Mouse (Mus musculus): ENCODE measurements around the gene Ezr. TPM values are rescaled to one million over a fixed set of nuclear protein-coding genes. Genes with fewer than 3 reads are reported as not detected.

The Ezr gene
- under 1 TPM; 0.08 to 0.17 TPM for polyA plus RNA-seq (2012; fragmentation: generic; extraction: Trizol)

GRCm38 (mm10) chr17:6782611-6783005, at the start of gene Ezr:
Gene Ezr (minus strand): TSS chr17:6782784.

Other genes with a start within 250 kb of the Ezr start
- gene Dynlt1c, start 181.1 kb downstream of the Ezr start, polyA plus RNA-seq (2012; fragmentation: generic; extraction: Trizol) = 10 to 100 TPM in 1 of 2 experiments, 1 to 10 TPM in 1; 1.9 to 22.2 TPM
- gene Dynlt1f, start 126.9 kb downstream of the Ezr start, polyA plus RNA-seq (2012; fragmentation: generic; extraction: Trizol) = 100 to 1,000 TPM; 153 to 244 TPM
- gene Sytl3, start 123.7 kb downstream of the Ezr start, polyA plus RNA-seq (2012; fragmentation: generic; extraction: Trizol) = under 1 TPM; 0.04 to 0.05 TPM
- 1 to 10 TPM in 1 of 2 experiments, under 1 TPM in 1; 0.41 to 1.5 TPM for gene Rsph3b, start 165.9 kb upstream of the Ezr start, polyA plus RNA-seq (2012; fragmentation: generic; extraction: Trizol)
- gene Tagap1, start 178.4 kb upstream of the Ezr start, polyA plus RNA-seq (2012; fragmentation: generic; extraction: Trizol) = 1 to 10 TPM in 1 of 2 experiments, under 1 TPM in 1; 0.99 to 9.6 TPM
- 10 to 100 TPM; 41.7 to 77.3 TPM for gene Rnaset2b, start 187.8 kb upstream of the Ezr start, polyA plus RNA-seq (2012; fragmentation: generic; extraction: Trizol)
- gene Gm49721, start 196.1 kb upstream of the Ezr start, polyA plus RNA-seq (2012; fragmentation: generic; extraction: Trizol) = not detected
- not detected for gene Gm1604a, start 242.8 kb upstream of the Ezr start, polyA plus RNA-seq (2012; fragmentation: generic; extraction: Trizol)

All from C3H10T1/2 (cell line).